Mouse (Mus musculus): Measurements from ENCODE around the gene Nat8f6.
"Not testable (repeated sequence)": the region's sequence is repeated elsewhere in the genome, so short reads cannot be mapped to it uniquely, and the experiment has no call there.

GRCm38 (mm10) chr6:85836827-85837226 is 16.1 kb upstream of the Nat8f6 start:
- 0 out of 2 replicates have a peak, but pooled peaks have one; percentile 1 for TF ChIP-seq CTCF (IDR thresholded peaks at IDR 0.05; ENCODE audit: borderline replicate concordance, extremely low read depth, insufficient read depth, insufficient read length)
- not testable (repeated sequence) for TF ChIP-seq POLR2A (IDR thresholded peaks at IDR 0.05; ENCODE audit: borderline replicate concordance, extremely low read depth, insufficient read depth, insufficient read length, poor library complexity, severe bottlenecking)
